Mouse (Mus musculus) thymus, adult 2 months (tissue): ENCODE measurements at regions not wholly inside any gene's neighbourhood (a gene's known extent, or its start where the extent isn't known, plus 50 kb on each side); places are given as distances from the start of the nearest gene placed in this dataset.

Source experiments
- CTCF ChIP-seq: fragments of 200-500 bp; IDR thresholded peaks from 2 replicates; pipeline ENCODE4 v1.5.1; 2012; ENCODE audit warnings: mild to moderate bottlenecking, control low read depth, low read length, moderate library complexity, borderline replicate concordance; ENCODE audit not compliant: control insufficient read depth, poor library complexity, insufficient read depth; ENCODE audit errors: extremely low read depth
- POLR2A ChIP-seq: fragments of 200-500 bp; IDR thresholded peaks from 2 replicates; pipeline ENCODE4 v1.6.1; 2012; ENCODE audit warnings: mild to moderate bottlenecking, low read length, control low read depth, moderate library complexity; ENCODE audit not compliant: control insufficient read depth, poor library complexity, insufficient read depth; ENCODE audit errors: extremely low read depth

- TF ChIP-seq CTCF, result no peak
- TF ChIP-seq POLR2A, result no peak
Measured at GRCm38 (mm10) chr4:8992171-8992570, 753.3 kb upstream of the Car8 start.
